Comparison of ENCODE assay signal across 18 mouse cellular contexts in the genomic region with DNA sequence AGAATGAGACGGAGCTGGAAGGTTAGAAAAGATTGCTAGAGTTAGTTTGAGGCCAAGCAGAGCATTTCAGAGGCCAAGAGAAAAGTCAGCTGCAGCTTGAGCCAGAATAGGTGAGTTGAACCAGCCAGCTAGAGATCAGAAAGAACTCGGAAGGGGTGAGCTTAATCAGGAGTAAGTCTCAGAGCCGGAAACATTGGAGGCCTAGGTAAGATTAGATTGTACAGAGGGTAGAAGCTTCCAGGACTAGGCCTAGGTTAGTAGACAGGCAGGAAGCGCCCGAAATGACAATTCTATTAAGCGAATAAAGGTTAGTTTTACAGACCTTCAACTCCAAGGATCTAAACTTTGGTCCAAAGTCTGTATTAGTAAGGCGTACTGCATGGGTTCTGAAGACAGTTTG.
"Had no signal": no experiment of that assay in that cellular context is flagged by ENCODE, and none has a peak within 500 bp of the region (broad histone marks: within the 10 kb centered on the region; RNA-seq: fewer than 3 reads in every experiment).

No protein-coding gene starts in this region.

- H3K4me2 ChIP-seq: kidney, embryonic 15.5 days; midbrain, embryonic 13.5 days; neural tube, embryonic 13.5 days; stomach, embryonic 15.5 days had no signal

- H3K4me1 ChIP-seq: kidney, embryonic 15.5 days; midbrain, embryonic 13.5 days; neural tube, embryonic 13.5 days; stomach, embryonic 15.5 days had no signal

- ATAC-seq: midbrain, embryonic 13.5 days; midbrain, embryonic 16.5 days had no signal

- H3K9ac ChIP-seq: kidney, embryonic 15.5 days; liver, embryonic 13.5 days; midbrain, embryonic 13.5 days; neural tube, embryonic 13.5 days; stomach, embryonic 15.5 days had no signal

- DNase-seq: kidney, postnatal 10 days; kidney, postnatal 36 days; layer of hippocampus, postnatal 36 days; lung, adult 2 months; lung, postnatal 14 days; lung, postnatal 4 days; retina, postnatal 1 day; right cerebral cortex, postnatal 25 days; spleen, adult 18-20 months; thymus, postnatal 25 days had no signal

- H3K27ac ChIP-seq: kidney, embryonic 15.5 days; left cerebral cortex, adult 2 months; liver, embryonic 13.5 days; midbrain, embryonic 13.5 days; neural tube, embryonic 13.5 days; stomach, embryonic 15.5 days had no signal

- H3K36me3 ChIP-seq: kidney, embryonic 15.5 days; liver, embryonic 13.5 days; midbrain, embryonic 13.5 days; neural tube, embryonic 13.5 days; stomach, embryonic 15.5 days had no signal

- H3K27me3 ChIP-seq: kidney, embryonic 15.5 days; liver, embryonic 13.5 days; midbrain, embryonic 13.5 days; neural tube, embryonic 13.5 days; stomach, embryonic 15.5 days had no signal

- H3K9me3 ChIP-seq: kidney, embryonic 15.5 days; liver, embryonic 13.5 days; midbrain, embryonic 13.5 days; neural tube, embryonic 13.5 days; stomach, embryonic 15.5 days had no signal

- H3K4me3 ChIP-seq: kidney, embryonic 15.5 days; left cerebral cortex, adult 2 months; liver, embryonic 13.5 days; midbrain, embryonic 13.5 days; myocyte; neural tube, embryonic 13.5 days; stomach, embryonic 15.5 days had no signal
